Mouse (Mus musculus): ENCODE results near the gene Fam198b.

DNA sequence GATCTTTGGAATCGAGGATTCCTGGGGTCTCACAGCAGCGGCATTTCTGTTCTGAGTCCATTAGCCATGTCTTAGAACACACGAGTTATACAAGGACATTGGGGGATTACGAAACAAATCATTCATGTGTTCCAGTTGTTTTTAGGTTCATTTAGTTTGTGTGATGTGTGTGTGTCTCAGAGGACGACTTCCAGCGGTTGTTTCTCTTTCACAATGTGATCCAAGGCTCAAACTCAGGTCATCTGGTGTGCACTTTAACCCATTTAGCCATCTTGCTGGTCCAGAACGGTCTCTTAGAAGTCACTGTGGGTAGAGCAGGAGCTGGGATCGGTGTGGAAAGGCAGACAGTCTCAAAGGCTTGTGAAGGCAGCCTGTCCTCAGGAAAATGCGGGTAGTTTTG lies 15.6 kb downstream of the Fam198b start:
- TF ChIP-seq CTCF (IDR thresholded peaks at IDR 0.05; ENCODE audit: low read depth, low read length) (no peak), EP300 (IDR thresholded peaks at IDR 0.05; ENCODE audit: insufficient read depth, low read depth, low read length) (no peak)
